ENCODE assay signal across 30 mouse cellular contexts in the genomic region with DNA sequence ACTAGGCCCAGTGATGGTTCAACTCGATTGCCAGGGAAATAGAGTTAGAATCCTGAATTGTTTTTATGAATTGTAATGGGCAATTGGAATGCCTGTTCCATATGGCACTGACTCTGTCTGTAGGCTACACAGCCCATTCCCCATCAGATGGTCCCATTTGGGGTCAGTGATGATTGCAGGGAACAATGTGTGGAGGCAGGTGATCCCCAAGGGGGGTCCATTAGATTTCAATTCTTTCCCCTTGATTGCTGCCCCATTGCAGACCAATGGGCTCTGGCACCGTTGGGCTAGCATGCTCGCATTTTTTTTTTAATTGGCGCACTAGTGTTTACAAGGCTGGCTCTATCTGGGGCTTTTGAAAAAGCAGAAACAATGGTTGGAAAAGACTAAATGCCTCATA.
A peak's percentile ranks its signal among the peaks of the same experiment; 100 is the strongest.
DNase-seq lines count a peak whose midpoint lies in the region; ATAC-seq and TF ChIP-seq lines count a peak whose summit lies in the region.
"Had no signal": no experiment of that assay in that cellular context is flagged by ENCODE, and none has a peak within 500 bp of the region (broad histone marks: within the 10 kb centered on the region; RNA-seq: fewer than 3 reads in every experiment).

No protein-coding gene starts in this region.

- no peaks in the 10 kb centered on the region for H3K27me3 ChIP-seq in forebrain, embryonic 12.5 days
- no peaks in the 10 kb centered on the region for H3K27me3 ChIP-seq in forebrain, embryonic 15.5 days
- no peaks in the 10 kb centered on the region for H3K27me3 ChIP-seq in MEL (ENCODE audit: control insufficient read depth in 1 of 2, insufficient read depth in 2 of 2, low read length in 2 of 2)
- H3K27me3 ChIP-seq: heart, embryonic 13.5 days; kidney, embryonic 15.5 days; limb, embryonic 15.5 days; liver, embryonic 13.5 days; megakaryocyte, embryonic 14.5 days had no signal

- DNase-seq in left cerebral cortex, postnatal 4 days, result peak; percentile 17
- DNase-seq in left cerebral cortex, postnatal 25 days (ENCODE audit: low spot score in 2 of 2), result no peak
- no peak for DNase-seq in MEL (ENCODE audit: low read depth, low spot score)
- DNase-seq in retina, embryonic 14.5 days (ENCODE audit: low spot score), result peak; percentile 82
- DNase-seq in urinary bladder, adult 18-20 months (ENCODE audit: low spot score in 2 of 2), result no peak
- DNase-seq: adrenal gland, adult 2 months; adrenal gland, postnatal 36 days; cerebellum, adult 2 months; cerebellum, postnatal 14 days; forebrain, postnatal 0 days; heart, postnatal 10 days; kidney, adult 18-20 months; kidney, postnatal 25 days; liver, embryonic 13.5 days; lung, adult 18-20 months; lung, postnatal 4 days; right cerebral cortex, adult 18-20 months; right cerebral cortex, postnatal 4 days; thymus, adult 18-20 months; thymus, postnatal 25 days had no signal

- no peak overlapping the region for H3K4me2 ChIP-seq in forebrain, embryonic 12.5 days
- no peak overlapping the region for H3K4me2 ChIP-seq in forebrain, embryonic 15.5 days (replicated peaks)
- H3K4me2 ChIP-seq: heart, embryonic 13.5 days; kidney, embryonic 15.5 days; limb, embryonic 15.5 days; liver, embryonic 13.5 days had no signal

- peaks cover 17% of the 10 kb centered on the region for H3K4me1 ChIP-seq in forebrain, embryonic 12.5 days
- peaks cover 12% of the 10 kb centered on the region for H3K4me1 ChIP-seq in forebrain, embryonic 15.5 days
- peaks cover 13 to 35% of the 10 kb centered on the region in 2 experiments for H3K4me1 ChIP-seq in MEL (ENCODE audit: control insufficient read depth in 1 of 2, insufficient read depth in 2 of 2, low read length in 2 of 2)
- H3K4me1 ChIP-seq: limb, embryonic 15.5 days; liver, embryonic 13.5 days had no signal

- TF ChIP-seq CTCF in MEL (IDR thresholded peaks at IDR 0.05 in 2 of 3, conservative IDR thresholded peaks at IDR 0.05 in 1 of 3; ENCODE audit: control insufficient read depth in 1 of 3, insufficient read depth in 1 of 3, low read depth in 2 of 3, low read length in 3 of 3, poor library complexity in 1 of 3, severe bottlenecking in 1 of 3), result no peak

- no peak overlapping the region for H3K4me3 ChIP-seq in forebrain, embryonic 12.5 days (replicated peaks)
- no peak overlapping the region for H3K4me3 ChIP-seq in forebrain, embryonic 15.5 days
- no peak overlapping the region for H3K4me3 ChIP-seq in MEL (ENCODE audit: control insufficient read depth in 1 of 2, insufficient read depth in 1 of 2, low read depth in 2 of 2, low read length in 2 of 2)
- H3K4me3 ChIP-seq: heart, embryonic 13.5 days; kidney, embryonic 15.5 days; limb, embryonic 10.5 days; limb, embryonic 15.5 days; liver, embryonic 13.5 days; megakaryocyte, embryonic 14.5 days had no signal

- H3K9ac ChIP-seq in forebrain, embryonic 12.5 days, result no peak overlapping the region
- H3K9ac ChIP-seq in forebrain, embryonic 15.5 days (replicated peaks), result no peak overlapping the region
- no peak overlapping the region for H3K9ac ChIP-seq in MEL (ENCODE audit: control insufficient read depth, low read depth, low read length, poor library complexity, severe bottlenecking)
- H3K9ac ChIP-seq: forebrain, postnatal 0 days; heart, embryonic 13.5 days; kidney, embryonic 15.5 days; limb, embryonic 15.5 days; liver, embryonic 13.5 days had no signal

- 53% methylated on average over 4 of the region's 4 CpGs for WGBS in forebrain, embryonic 12.5 days
- 32% methylated on average over 4 of the region's 4 CpGs for WGBS in forebrain, embryonic 15.5 days

- H3K9me3 ChIP-seq in forebrain, embryonic 12.5 days, result no peaks in the 10 kb centered on the region
- H3K9me3 ChIP-seq in forebrain, embryonic 15.5 days, result no peaks in the 10 kb centered on the region
- H3K9me3 ChIP-seq in MEL (replicated peaks; ENCODE audit: insufficient read depth, low read length), result no peaks in the 10 kb centered on the region
- H3K9me3 ChIP-seq: heart, embryonic 13.5 days; kidney, embryonic 15.5 days; limb, embryonic 10.5 days; limb, embryonic 15.5 days; liver, embryonic 13.5 days; megakaryocyte, embryonic 14.5 days had no signal

- H3K27ac ChIP-seq in forebrain, embryonic 12.5 days, result no peak overlapping the region
- no peak overlapping the region for H3K27ac ChIP-seq in forebrain, embryonic 15.5 days (replicated peaks)
- H3K27ac ChIP-seq in MEL (ENCODE audit: control insufficient read depth, low read depth, low read length), result peak overlapping the region; percentile 97; the same call in 1 of the 2 replicates
- H3K27ac ChIP-seq: heart, embryonic 13.5 days; kidney, embryonic 15.5 days; limb, embryonic 10.5 days; limb, embryonic 15.5 days; liver, embryonic 13.5 days; stomach, postnatal 0 days had no signal

- TF ChIP-seq EP300 in MEL (IDR thresholded peaks at IDR 0.05; ENCODE audit: low read depth in 1 of 2, low read length in 2 of 2), result no peak

- peak; percentile 63; the same call in 1 of the 2 replicates for ATAC-seq in forebrain, embryonic 12.5 days (ENCODE audit: low FRiP score)
- ATAC-seq in forebrain, embryonic 15.5 days (replicated peaks), result no peak
- ATAC-seq: activated CD4-positive, CD25-positive, alpha-beta regulatory T cell, adult 4 months; forebrain, postnatal 0 days; lung, postnatal 0 days had no signal

- intact Hi-C loops in left cerebral cortex, postnatal 4 days (cut with DNase I), result no loop called here
- intact Hi-C loops in left cerebral cortex, postnatal 25 days (cut with DNase I), result no loop called here

- TF ChIP-seq RAD21 in MEL (IDR thresholded peaks at IDR 0.05; ENCODE audit: low read depth, low read length), result no peak

- no peak for TF ChIP-seq POLR2A in MEL (IDR thresholded peaks at IDR 0.05; ENCODE audit: control insufficient read depth in 1 of 2, insufficient read depth in 1 of 2, low read depth in 1 of 2, low read length in 2 of 2, poor library complexity in 1 of 2)

- H3K36me3 ChIP-seq in forebrain, embryonic 12.5 days (replicated peaks), result no peaks in the 10 kb centered on the region
- no peaks in the 10 kb centered on the region for H3K36me3 ChIP-seq in forebrain, embryonic 15.5 days
- H3K36me3 ChIP-seq in MEL (ENCODE audit: control insufficient read depth in 1 of 2, insufficient read depth in 2 of 2, low read length in 2 of 2), result peaks cover 0 to 39% of the 10 kb centered on the region in 2 experiments; a peak in 2 of 4 replicates
- H3K36me3 ChIP-seq: heart, embryonic 13.5 days; kidney, embryonic 15.5 days; limb, embryonic 10.5 days; limb, embryonic 15.5 days; liver, embryonic 13.5 days had no signal

- no peaks in the 10 kb centered on the region for H3K79me2 ChIP-seq in MEL (ENCODE audit: control insufficient read depth, insufficient read depth, low read length, poor library complexity)

TF ChIP-seq in MEL, 35 proteins besides CTCF, POLR2A, EP300 and RAD21:
- TF ChIP-seq ZNF384 (IDR thresholded peaks at IDR 0.05; ENCODE audit: low read depth, low read length) (peak; percentile 42; the same call in 1 of the 2 replicates), MYB (IDR thresholded peaks at IDR 0.05; ENCODE audit: low read depth, low read length) (no peak)

Comparison
In these comparisons a context has a peak if more than half of its experiments do, and no peak if none do; other contexts are left out.
1. DNase-seq: peak in left cerebral cortex, postnatal 4 days (single experiment) and retina, embryonic 14.5 days (single experiment); none in left cerebral cortex, postnatal 25 days (0 of 2), MEL (single experiment) and urinary bladder, adult 18-20 months (0 of 2).